Mouse (Mus musculus): Measurements from ENCODE around the gene Vat1l.
A peak's percentile ranks its signal among the peaks of the same experiment; 100 is the strongest.

The Vat1l gene

GRCm38 (mm10) chr8:114300072-114300471, 94.7 kb downstream of the Vat1l start:
- no peak for DNase-seq

- no peak for DNase-seq
Observed at GRCm38 (mm10) chr8:114306296-114306695, 100.9 kb downstream of the Vat1l start.

GRCm38 (mm10) chr8:114314669-114315325, 109.4 kb downstream of the Vat1l start:
- no peak for DNase-seq

GRCm38 (mm10) chr8:114318161-114318560, 112.7 kb downstream of the Vat1l start:
- DNase-seq = no peak

GRCm38 (mm10) chr8:114322096-114322495, 116.7 kb downstream of the Vat1l start:
- DNase-seq = no peak

- DNase-seq = no peak
Observed at GRCm38 (mm10) chr8:114331928-114332327, 126.5 kb downstream of the Vat1l start.

- no peak for DNase-seq
Observed at GRCm38 (mm10) chr8:114332949-114333348, 127.5 kb downstream of the Vat1l start.

GRCm38 (mm10) chr8:114335721-114336120, 130.3 kb downstream of the Vat1l start:
- no peak for DNase-seq

GRCm38 (mm10) chr8:114342276-114342675, 136.9 kb downstream of the Vat1l start:
- DNase-seq = no peak

GRCm38 (mm10) chr8:114344789-114345188, 139.4 kb downstream of the Vat1l start:
- no peak for DNase-seq

- no peak for DNase-seq
Observed at GRCm38 (mm10) chr8:114346045-114346444, 140.6 kb downstream of the Vat1l start.

- no peak for DNase-seq
Observed at GRCm38 (mm10) chr8:114351643-114352427, 146.4 kb downstream of the Vat1l start.

GRCm38 (mm10) chr8:114360506-114360905, 155.1 kb downstream of the Vat1l start:
- no peak for DNase-seq

GRCm38 (mm10) chr8:114363167-114363566, 157.8 kb downstream of the Vat1l start:
- no peak for DNase-seq

- DNase-seq = no peak
Observed at GRCm38 (mm10) chr8:114363656-114364055, 158.2 kb downstream of the Vat1l start.

- peak; percentile 70 for DNase-seq
Observed at GRCm38 (mm10) chr8:114369038-114369976, 163.9 kb downstream of the Vat1l start.

GRCm38 (mm10) chr8:114374390-114374789, 169.0 kb downstream of the Vat1l start:
- no peak for DNase-seq

GRCm38 (mm10) chr8:114384189-114384588, 178.8 kb downstream of the Vat1l start:
- no peak for DNase-seq

- no peak for DNase-seq
Observed at GRCm38 (mm10) chr8:114387494-114387893, 182.1 kb downstream of the Vat1l start.

GRCm38 (mm10) chr8:114390465-114391254, 185.2 kb downstream of the Vat1l start:
- no peak for DNase-seq

- no peak for DNase-seq
Observed at GRCm38 (mm10) chr8:114398326-114398725, 192.9 kb downstream of the Vat1l start.

- DNase-seq = no peak
Observed at GRCm38 (mm10) chr8:114399273-114399672, 193.9 kb downstream of the Vat1l start.

All from kidney, adult 18-20 months (tissue).